Mouse (Mus musculus) thymus, postnatal 4 days (tissue): ENCODE results near the gene Oas1d.
"Not testable (repeated sequence)": the region's sequence is repeated elsewhere in the genome, so short reads cannot be mapped to it uniquely, and the experiment has no call there.

Source experiments
- DNase-seq: peaks from one replicate; pipeline ENCODE4 v3.0.0; 2021

Gene Oas1d

GRCm38 (mm10) chr5:120906791-120907733, 7.3 kb upstream of the Oas1d start, which contains the start of gene Oas1a:
TSS of gene Oas1a (minus strand) at chr5:120907521.
- DNase-seq = not testable (repeated sequence)

GRCm38 (mm10) chr5:120908196-120908920, 6.0 kb upstream of the Oas1d start:
- DNase-seq = no peak

- DNase-seq = not testable (repeated sequence)
These were observed 5.0 kb downstream of the Oas1d start for GRCm38 (mm10) chr5:120919156-120919935.

- DNase-seq = no peak
These were observed 6.0 kb downstream of the Oas1d start for GRCm38 (mm10) chr5:120920296-120920695.

- DNase-seq = no peak
These were observed 9.6 kb downstream of the Oas1d start for GRCm38 (mm10) chr5:120923969-120924368.

GRCm38 (mm10) chr5:120924520-120924919, 10.2 kb downstream of the Oas1d start:
- DNase-seq = not testable (repeated sequence)

GRCm38 (mm10) chr5:120926311-120926710, 12.0 kb downstream of the Oas1d start:
- DNase-seq = not testable (repeated sequence)

GRCm38 (mm10) chr5:120927036-120927435, 12.7 kb downstream of the Oas1d start:
- peak; percentile 14 for DNase-seq

- no peak for DNase-seq
These were observed 19.6 kb downstream of the Oas1d start for GRCm38 (mm10) chr5:120933966-120934365.

GRCm38 (mm10) chr5:120937841-120938240, 23.5 kb downstream of the Oas1d start:
- DNase-seq = no peak

- DNase-seq = no peak
These were observed 24.2 kb downstream of the Oas1d start for GRCm38 (mm10) chr5:120938586-120938985.

- no peak for DNase-seq
These were observed 27.7 kb downstream of the Oas1d start for GRCm38 (mm10) chr5:120942076-120942475.

GRCm38 (mm10) chr5:120952242-120952770, 38.0 kb downstream of the Oas1d start:
- DNase-seq = no peak

GRCm38 (mm10) chr5:120953974-120954373, 39.6 kb downstream of the Oas1d start:
- peak; percentile 57 for DNase-seq

- DNase-seq = peak; percentile 29
These were observed 46.7 kb downstream of the Oas1d start for GRCm38 (mm10) chr5:120961004-120961403.

- no peak for DNase-seq
These were observed 51.8 kb downstream of the Oas1d start for GRCm38 (mm10) chr5:120966156-120966555.

GRCm38 (mm10) chr5:120966894-120967293, 52.6 kb downstream of the Oas1d start:
- DNase-seq = no peak

GRCm38 (mm10) chr5:120967355-120968133, 53.2 kb downstream of the Oas1d start:
- no peak for DNase-seq

- DNase-seq = no peak
These were observed 53.8 kb downstream of the Oas1d start for GRCm38 (mm10) chr5:120968134-120968532.

- DNase-seq = no peak
These were observed 54.5 kb downstream of the Oas1d start for GRCm38 (mm10) chr5:120968799-120969198.

GRCm38 (mm10) chr5:120969703-120970102, 55.4 kb downstream of the Oas1d start:
- no peak for DNase-seq
